Mouse (Mus musculus) left cerebral cortex, adult 18-20 months (tissue): ENCODE data around the gene Hes6. TPM values are rescaled to one million over a fixed set of nuclear protein-coding genes. Genes with fewer than 3 reads are reported as not detected.

ENCODE experiments used
- DNase-seq, 2 experiments: peaks; one replicate each; pipeline ENCODE4 v3.0.0; 2021 to 2022; ENCODE audit warnings: low spot score in 2 of 2, mixed read lengths in 1 of 2
- long read RNA-seq, 2 experiments: library from polyadenylated mRNA; stranded (forward); transcript quantifications; one replicate each; pipeline ENCODE4 v2.0.0; 2021
- total RNA-seq, 2 experiments: library from RNA; stranded (reverse); gene quantifications; 2 replicates each; pipeline ENCODE4 v1.2.3; 2021

The Hes6 gene
- 10 to 100 TPM; 15.3 to 17.4 TPM for total RNA-seq
- long read RNA-seq, experiment 1, transcript Hes6-201 (4 exons, 1,335 nt), result major isoform, 23 of 42 reads
- long read RNA-seq, experiment 1, transcript Hes6-202 (3 exons, 1,573 nt), result minor isoform, 15 of 42 reads
- long read RNA-seq, experiment 1, partial matches to known transcripts, result 2 of 42 reads
- long read RNA-seq, experiment 1, other reads (novel, unspliced or antisense), result 1 of 42 reads
- long read RNA-seq, experiment 2, transcript Hes6-202 (3 exons, 1,573 nt), result minor isoform, 8 of 22 reads
- long read RNA-seq, experiment 2, transcript Hes6-201 (4 exons, 1,335 nt), result major isoform, 13 of 22 reads
- long read RNA-seq, experiment 2, partial matches to known transcripts, result 0 of 22 reads
- long read RNA-seq, experiment 2, other reads (novel, unspliced or antisense), result 1 of 22 reads

- peak; percentile 38 to 45 for DNase-seq
Measured at GRCm38 (mm10) chr1:91413898-91414594, at the start of gene Hes6. TSS of gene Hes6 (minus strand) at chr1:91414038.

- no peak for DNase-seq
Measured at GRCm38 (mm10) chr1:91463336-91463995, 49.6 kb upstream of the Hes6 start.

GRCm38 (mm10) chr1:91460564-91460963 lies 46.7 kb upstream of the Hes6 start:
- no peak for DNase-seq

- DNase-seq, result no peak
Measured at GRCm38 (mm10) chr1:91460069-91460468, 46.2 kb upstream of the Hes6 start.

GRCm38 (mm10) chr1:91459059-91459809 lies 45.4 kb upstream of the Hes6 start, which contains the start of gene Per2:
TSS of gene Per2 (minus strand) at chr1:91459324.
- DNase-seq, result peak; percentile 98 to 100

GRCm38 (mm10) chr1:91458223-91458861 lies 44.5 kb upstream of the Hes6 start:
- DNase-seq, result peak; percentile 67 to 74

- DNase-seq, result peak; percentile 67 to 78
Measured at GRCm38 (mm10) chr1:91457698-91458097, 43.9 kb upstream of the Hes6 start.

GRCm38 (mm10) chr1:91457116-91457515 lies 43.3 kb upstream of the Hes6 start:
- DNase-seq, result no peak

- DNase-seq, result peak in 1 of 2 experiments; percentile 21
Measured at GRCm38 (mm10) chr1:91456301-91456801, 42.5 kb upstream of the Hes6 start.

- no peak for DNase-seq
Measured at GRCm38 (mm10) chr1:91455661-91456161, 41.9 kb upstream of the Hes6 start.

GRCm38 (mm10) chr1:91454927-91455326 lies 41.1 kb upstream of the Hes6 start:
- no peak for DNase-seq

GRCm38 (mm10) chr1:91454366-91454765 lies 40.5 kb upstream of the Hes6 start:
- DNase-seq, result no peak

- DNase-seq, result no peak
Measured at GRCm38 (mm10) chr1:91453932-91454331, 40.1 kb upstream of the Hes6 start.

- DNase-seq, result no peak
Measured at GRCm38 (mm10) chr1:91451547-91452084, 37.8 kb upstream of the Hes6 start.

GRCm38 (mm10) chr1:91450851-91451250 lies 37.0 kb upstream of the Hes6 start:
- no peak for DNase-seq

GRCm38 (mm10) chr1:91448688-91449087 lies 34.9 kb upstream of the Hes6 start:
- no peak for DNase-seq

- DNase-seq, result no peak
Measured at GRCm38 (mm10) chr1:91446511-91446910, 32.7 kb upstream of the Hes6 start.

- peak in 1 of 2 experiments; percentile 24 for DNase-seq
Measured at GRCm38 (mm10) chr1:91446060-91446459, 32.2 kb upstream of the Hes6 start.
